Mouse (Mus musculus): ENCODE measurements around the gene Scube2. TPM values are rescaled to one million over a fixed set of nuclear protein-coding genes. Genes with fewer than 3 reads are reported as not detected.

Scube2 gene
- total RNA-seq, 1 experiment, result 0.89 TPM

DNA sequence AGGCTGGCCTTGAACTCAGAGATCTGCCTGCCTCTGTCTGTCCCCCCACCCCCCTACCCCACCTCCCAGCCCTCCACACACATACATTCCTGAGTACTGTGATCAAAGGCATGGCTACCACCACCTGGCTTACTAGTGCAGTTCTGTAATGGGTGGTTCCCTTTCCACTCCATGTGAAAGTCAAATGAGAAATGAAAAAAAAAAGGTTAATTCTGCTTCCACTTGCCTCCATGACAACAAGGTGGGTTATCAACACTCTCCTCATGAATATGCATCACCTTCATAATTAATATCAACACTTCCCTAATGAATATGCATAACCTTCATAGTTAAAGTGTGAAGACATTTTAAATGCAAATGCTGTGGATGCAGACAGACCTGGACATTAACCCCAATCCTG, 9.6 kb upstream of the Scube2 start:
- no peak for TF ChIP-seq ZNF384 (IDR thresholded peaks at IDR 0.05; ENCODE audit: low read depth, low read length)
- no peak for TF ChIP-seq MAFK (IDR thresholded peaks at IDR 0.05; ENCODE audit: insufficient read depth, low read depth, low read length)
- TF ChIP-seq CHD2 (IDR thresholded peaks at IDR 0.05; ENCODE audit: low read depth, low read length), result no peak
- TF ChIP-seq HCFC1 (IDR thresholded peaks at IDR 0.05; ENCODE audit: borderline replicate concordance, insufficient read depth, low read length), result no peak
- no peak for TF ChIP-seq ZC3H11A (IDR thresholded peaks at IDR 0.05; ENCODE audit: borderline replicate concordance, low read depth, low read length)
- no peak overlapping the region; the same call in 1 of the 2 replicates for H3K9ac ChIP-seq (ENCODE audit: insufficient read depth, low read depth, low read length, poor library complexity, severe bottlenecking)
- in situ Hi-C loops (cut with MboI; ENCODE audit: low sequenced_read_pairs in 2 of 2, unreplicated experiment in 2 of 2), result no loop called here
- H3K27ac ChIP-seq (ENCODE audit: insufficient read depth, low read depth, low read length, poor library complexity, severe bottlenecking), result peak overlapping the region; percentile 45; the same call in 1 of the 2 replicates
- DNase-seq (ENCODE audit: low read depth, low spot score), result no peak
- no peaks in the 10 kb centered on the region for H3K36me3 ChIP-seq (ENCODE audit: control insufficient read depth, insufficient read depth, low read length, poor library complexity, severe bottlenecking)
- H3K4me3 ChIP-seq (ENCODE audit: insufficient read depth in 1 of 2, low read depth in 1 of 2, low read length in 2 of 2, poor library complexity in 1 of 2, severe bottlenecking in 1 of 2), result no peak overlapping the region
- no peaks in the 10 kb centered on the region for H3K9me3 ChIP-seq (ENCODE audit: control insufficient read depth, insufficient read depth, low read depth, low read length)
- H3K4me1 ChIP-seq (ENCODE audit: control insufficient read depth in 2 of 2, insufficient read depth in 2 of 2, low read length in 2 of 2, poor library complexity in 1 of 2), result peaks cover 5 to 28% of the 10 kb centered on the region in 2 experiments; a peak in 3 of 4 replicates

GRCm38 (mm10) chr7:109873170-109873569, 7.7 kb upstream of the Scube2 start:
- in situ Hi-C loops (cut with MboI; ENCODE audit: low sequenced_read_pairs in 2 of 2, unreplicated experiment in 2 of 2), result no loop called here
- Histone ChIP-seq H3K9ac (ENCODE audit: insufficient read depth, low read depth, low read length, poor library complexity, severe bottlenecking) (no peak overlapping the region), H3K27ac (ENCODE audit: insufficient read depth, low read depth, low read length, poor library complexity, severe bottlenecking) (no peak overlapping the region; the same call in 1 of the 2 replicates), H3K36me3 (ENCODE audit: control insufficient read depth, insufficient read depth, low read length, poor library complexity, severe bottlenecking) (no peaks in the 10 kb centered on the region), H3K4me1 (ENCODE audit: control insufficient read depth in 2 of 2, insufficient read depth in 2 of 2, low read length in 2 of 2, poor library complexity in 1 of 2) (peaks cover 3 to 24% of the 10 kb centered on the region in 2 experiments; a peak in 3 of 4 replicates), H3K4me3 (ENCODE audit: insufficient read depth in 1 of 2, low read depth in 1 of 2, low read length in 2 of 2, poor library complexity in 1 of 2, severe bottlenecking in 1 of 2) (no peak overlapping the region), H3K9me3 (ENCODE audit: control insufficient read depth, insufficient read depth, low read depth, low read length) (no peaks in the 10 kb centered on the region)
- TF ChIP-seq HCFC1 (IDR thresholded peaks at IDR 0.05; ENCODE audit: borderline replicate concordance, insufficient read depth, low read length) (no peak), ZC3H11A (IDR thresholded peaks at IDR 0.05; ENCODE audit: borderline replicate concordance, low read depth, low read length) (no peak), ZNF384 (IDR thresholded peaks at IDR 0.05; ENCODE audit: low read depth, low read length) (no peak), CHD2 (IDR thresholded peaks at IDR 0.05; ENCODE audit: low read depth, low read length) (no peak), MAFK (IDR thresholded peaks at IDR 0.05; ENCODE audit: insufficient read depth, low read depth, low read length) (no peak)
- no peak for DNase-seq (ENCODE audit: low read depth, low spot score)

- no peak for DNase-seq (ENCODE audit: low read depth, low spot score)
- H3K9me3 ChIP-seq (ENCODE audit: control insufficient read depth, insufficient read depth, low read depth, low read length), result no peaks in the 10 kb centered on the region
- TF ChIP-seq HCFC1 (IDR thresholded peaks at IDR 0.05; ENCODE audit: borderline replicate concordance, insufficient read depth, low read length) (no peak), ZC3H11A (IDR thresholded peaks at IDR 0.05; ENCODE audit: borderline replicate concordance, low read depth, low read length) (no peak), MAFK (IDR thresholded peaks at IDR 0.05; ENCODE audit: insufficient read depth, low read depth, low read length) (no peak), CHD2 (IDR thresholded peaks at IDR 0.05; ENCODE audit: low read depth, low read length) (no peak), ZNF384 (IDR thresholded peaks at IDR 0.05; ENCODE audit: low read depth, low read length) (no peak)
- H3K4me3 ChIP-seq (ENCODE audit: insufficient read depth in 1 of 2, low read depth in 1 of 2, low read length in 2 of 2, poor library complexity in 1 of 2, severe bottlenecking in 1 of 2), result no peak overlapping the region
- in situ Hi-C loops (cut with MboI; ENCODE audit: low sequenced_read_pairs in 2 of 2, unreplicated experiment in 2 of 2), result no loop called here
- no peaks in the 10 kb centered on the region for H3K36me3 ChIP-seq (ENCODE audit: control insufficient read depth, insufficient read depth, low read length, poor library complexity, severe bottlenecking)
- no peak overlapping the region for H3K9ac ChIP-seq (ENCODE audit: insufficient read depth, low read depth, low read length, poor library complexity, severe bottlenecking)
- H3K4me1 ChIP-seq (ENCODE audit: control insufficient read depth in 2 of 2, insufficient read depth in 2 of 2, low read length in 2 of 2, poor library complexity in 1 of 2), result peaks cover 3 to 25% of the 10 kb centered on the region in 2 experiments; a peak in 3 of 4 replicates
- no peak overlapping the region for H3K27ac ChIP-seq (ENCODE audit: insufficient read depth, low read depth, low read length, poor library complexity, severe bottlenecking)
These were observed 5.8 kb upstream of the Scube2 start for GRCm38 (mm10) chr7:109871232-109871631.

GRCm38 (mm10) chr7:109868498-109868897, 3.0 kb upstream of the Scube2 start:
- peaks cover 0 to 7% of the 10 kb centered on the region in 2 experiments; a peak in 2 of 4 replicates for H3K4me1 ChIP-seq (ENCODE audit: control insufficient read depth in 2 of 2, insufficient read depth in 2 of 2, low read length in 2 of 2, poor library complexity in 1 of 2)

DNA sequence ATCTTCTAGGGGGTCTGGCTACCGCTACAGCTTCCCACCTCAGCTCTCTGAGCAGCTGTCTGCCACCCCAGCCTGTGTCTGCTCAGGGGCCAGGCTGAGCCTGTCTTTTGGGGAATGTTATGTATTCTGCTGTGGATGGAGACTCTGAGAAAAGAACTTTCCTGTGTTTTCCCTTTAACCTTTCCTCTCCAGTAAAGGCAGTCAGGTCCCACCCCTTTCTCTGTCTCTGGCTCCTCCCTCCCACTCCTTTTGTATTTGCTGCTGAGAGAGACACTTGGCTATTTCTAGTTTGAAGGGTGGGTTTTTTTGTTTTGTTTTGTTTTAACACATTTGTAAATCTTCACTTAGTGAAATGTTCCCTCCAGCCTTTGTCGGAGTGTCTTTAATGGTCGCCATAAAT, 1.2 kb upstream of the Scube2 start:
- Histone ChIP-seq H3K9ac (ENCODE audit: insufficient read depth, low read depth, low read length, poor library complexity, severe bottlenecking) (no peak overlapping the region), H3K4me1 (ENCODE audit: control insufficient read depth in 2 of 2, insufficient read depth in 2 of 2, low read length in 2 of 2, poor library complexity in 1 of 2) (peaks cover 0 to 2% of the 10 kb centered on the region in 2 experiments; a peak in 1 of 4 replicates), H3K36me3 (ENCODE audit: control insufficient read depth, insufficient read depth, low read length, poor library complexity, severe bottlenecking) (no peaks in the 10 kb centered on the region), H3K4me3 (ENCODE audit: insufficient read depth in 1 of 2, low read depth in 1 of 2, low read length in 2 of 2, poor library complexity in 1 of 2, severe bottlenecking in 1 of 2) (no peak overlapping the region), H3K27ac (ENCODE audit: insufficient read depth, low read depth, low read length, poor library complexity, severe bottlenecking) (no peak overlapping the region), H3K9me3 (ENCODE audit: control insufficient read depth, insufficient read depth, low read depth, low read length) (no peaks in the 10 kb centered on the region)
- no peak for DNase-seq (ENCODE audit: low read depth, low spot score)
- TF ChIP-seq CHD2 (IDR thresholded peaks at IDR 0.05; ENCODE audit: low read depth, low read length), result no peak
- TF ChIP-seq HCFC1 (IDR thresholded peaks at IDR 0.05; ENCODE audit: borderline replicate concordance, insufficient read depth, low read length), result no peak
- TF ChIP-seq ZC3H11A (IDR thresholded peaks at IDR 0.05; ENCODE audit: borderline replicate concordance, low read depth, low read length), result no peak
- no peak for TF ChIP-seq MAFK (IDR thresholded peaks at IDR 0.05; ENCODE audit: insufficient read depth, low read depth, low read length)
- no peak for TF ChIP-seq ZNF384 (IDR thresholded peaks at IDR 0.05; ENCODE audit: low read depth, low read length)
- in situ Hi-C loops (cut with MboI; ENCODE audit: low sequenced_read_pairs in 2 of 2, unreplicated experiment in 2 of 2), result no loop called here

More at GRCm38 (mm10) chr7:109868498-109868897, 3.0 kb upstream of the Scube2 start:
- in situ Hi-C loops (cut with MboI; ENCODE audit: low sequenced_read_pairs in 2 of 2, unreplicated experiment in 2 of 2), result no loop called here
- Histone ChIP-seq H3K36me3 (ENCODE audit: control insufficient read depth, insufficient read depth, low read length, poor library complexity, severe bottlenecking) (no peaks in the 10 kb centered on the region), H3K9me3 (ENCODE audit: control insufficient read depth, insufficient read depth, low read depth, low read length) (no peaks in the 10 kb centered on the region), H3K9ac (ENCODE audit: insufficient read depth, low read depth, low read length, poor library complexity, severe bottlenecking) (no peak overlapping the region), H3K27ac (ENCODE audit: insufficient read depth, low read depth, low read length, poor library complexity, severe bottlenecking) (no peak overlapping the region), H3K4me3 (ENCODE audit: insufficient read depth in 1 of 2, low read depth in 1 of 2, low read length in 2 of 2, poor library complexity in 1 of 2, severe bottlenecking in 1 of 2) (no peak overlapping the region)
- TF ChIP-seq CHD2 (IDR thresholded peaks at IDR 0.05; ENCODE audit: low read depth, low read length) (no peak), MAFK (IDR thresholded peaks at IDR 0.05; ENCODE audit: insufficient read depth, low read depth, low read length) (no peak), ZC3H11A (IDR thresholded peaks at IDR 0.05; ENCODE audit: borderline replicate concordance, low read depth, low read length) (no peak)
- DNase-seq (ENCODE audit: low read depth, low spot score), result no peak
